Mouse (Mus musculus): ENCODE measurements around the gene Ccdc163. TPM values are rescaled to one million over a fixed set of nuclear protein-coding genes. Genes with fewer than 3 reads are reported as not detected.

The Ccdc163 gene
- polyA plus RNA-seq, 1 experiment: 15.9 TPM

DNA sequence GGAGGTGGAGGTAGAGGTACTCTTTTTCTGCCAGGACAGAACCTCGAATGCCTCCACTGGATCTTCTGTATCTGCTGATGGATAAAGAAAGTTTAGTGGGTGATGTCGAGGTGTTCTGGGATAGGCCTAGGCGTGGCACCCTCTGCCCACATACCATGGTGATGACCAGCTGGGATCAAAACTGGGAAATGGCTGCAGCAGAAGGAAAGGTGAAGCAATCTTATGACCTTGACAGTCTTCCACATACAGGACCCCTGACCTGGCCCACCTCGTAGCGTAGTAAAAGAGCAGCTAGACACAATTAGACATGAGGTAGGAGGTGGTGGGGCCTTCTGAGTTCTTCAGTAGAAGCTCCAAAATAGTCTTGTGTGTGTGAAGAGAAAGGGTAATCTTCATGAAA, 55.7 kb downstream of the Ccdc163 start:
- WGBS: 87% methylated on average over 5 of the region's 5 CpGs
- DNase-seq (ENCODE audit: low read depth in 1 of 2, low spot score in 2 of 2): no peak
- TF ChIP-seq POLR2A (IDR thresholded peaks at IDR 0.05; ENCODE audit: low read depth, low read length): no peak
- no peak for TF ChIP-seq CTCF (IDR thresholded peaks at IDR 0.05; ENCODE audit: extremely low read depth, insufficient read depth, insufficient read length, insufficient replicate concordance)

DNA sequence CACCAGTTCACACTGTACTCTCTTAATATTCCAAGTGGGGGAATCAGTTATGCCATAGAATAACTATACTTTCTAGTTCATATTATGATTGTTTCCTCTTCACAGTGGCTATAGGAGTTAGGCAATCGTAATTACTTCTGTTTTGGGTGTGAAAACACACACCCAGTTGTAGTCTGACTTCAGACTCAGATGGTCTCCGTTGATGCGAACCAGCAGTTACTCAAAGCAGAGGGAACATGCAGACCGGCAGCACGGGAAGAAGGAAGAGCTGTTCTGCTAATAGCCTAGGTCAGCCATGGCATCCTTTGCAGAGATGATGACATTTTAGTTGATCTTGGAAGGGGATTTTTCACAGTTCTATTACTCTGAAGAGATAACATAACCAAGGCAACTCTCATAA, 60.2 kb downstream of the Ccdc163 start:
- Histone ChIP-seq H3K36me3 (ENCODE audit: control insufficient read depth, insufficient read depth, low read length) (peaks cover 1% of the 10 kb centered on the region; the same call in 1 of the 2 replicates), H3K27ac (ENCODE audit: insufficient read depth, low read length) (no peak overlapping the region), H3K4me1 (ENCODE audit: control insufficient read depth, insufficient read depth, insufficient read length) (no peaks in the 10 kb centered on the region), H3K4me3 (ENCODE audit: extremely low read depth, insufficient read depth, insufficient read length) (no peak overlapping the region), H3K27me3 (ENCODE audit: control insufficient read depth, insufficient read depth, low read length) (no peaks in the 10 kb centered on the region)
- TF ChIP-seq CTCF (IDR thresholded peaks at IDR 0.05; ENCODE audit: extremely low read depth, insufficient read depth, insufficient read length, insufficient replicate concordance) (no peak), POLR2A (IDR thresholded peaks at IDR 0.05; ENCODE audit: low read depth, low read length) (no peak)
- DNase-seq (ENCODE audit: low read depth in 1 of 2, low spot score in 2 of 2): no peak
- 85% methylated on average over 5 of the region's 5 CpGs for WGBS

More for the DNA sequence above, 55.7 kb downstream of the Ccdc163 start:
- H3K4me3 ChIP-seq (ENCODE audit: extremely low read depth, insufficient read depth, insufficient read length): no peak overlapping the region
- no peaks in the 10 kb centered on the region for H3K4me1 ChIP-seq (ENCODE audit: control insufficient read depth, insufficient read depth, insufficient read length)
- no peak overlapping the region for H3K27ac ChIP-seq (ENCODE audit: insufficient read depth, low read length)
- H3K27me3 ChIP-seq (ENCODE audit: control insufficient read depth, insufficient read depth, low read length): no peaks in the 10 kb centered on the region
- no peaks in the 10 kb centered on the region for H3K36me3 ChIP-seq (ENCODE audit: control insufficient read depth, insufficient read depth, low read length)

DNA sequence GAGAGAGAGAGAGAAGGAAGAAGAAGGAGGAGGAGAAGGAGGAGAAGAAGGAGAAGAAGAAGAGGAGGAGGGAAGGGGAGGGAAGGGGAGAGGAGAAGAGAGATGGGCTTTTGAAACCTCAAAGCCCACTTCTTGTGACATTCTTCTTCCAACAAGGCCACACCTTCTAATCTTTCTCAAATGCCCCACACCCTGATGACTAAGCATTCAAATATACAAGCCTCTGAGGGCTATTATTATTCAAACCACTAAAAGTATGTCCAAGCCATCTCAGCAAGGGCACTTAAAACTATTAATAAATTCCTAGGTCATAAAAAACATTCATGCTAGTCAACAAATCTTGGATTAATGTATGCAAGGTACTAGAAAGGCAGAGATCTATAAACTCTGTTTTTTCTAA, 60.8 kb downstream of the Ccdc163 start:
- DNase-seq (ENCODE audit: low read depth in 1 of 2, low spot score in 2 of 2): no peak
- Histone ChIP-seq H3K4me1 (ENCODE audit: control insufficient read depth, insufficient read depth, insufficient read length) (no peaks in the 10 kb centered on the region), H3K4me3 (ENCODE audit: extremely low read depth, insufficient read depth, insufficient read length) (no peak overlapping the region), H3K27me3 (ENCODE audit: control insufficient read depth, insufficient read depth, low read length) (no peaks in the 10 kb centered on the region), H3K36me3 (ENCODE audit: control insufficient read depth, insufficient read depth, low read length) (peaks cover 1% of the 10 kb centered on the region; the same call in 1 of the 2 replicates), H3K27ac (ENCODE audit: insufficient read depth, low read length) (no peak overlapping the region)
- TF ChIP-seq CTCF (IDR thresholded peaks at IDR 0.05; ENCODE audit: extremely low read depth, insufficient read depth, insufficient read length, insufficient replicate concordance) (no peak), POLR2A (IDR thresholded peaks at IDR 0.05; ENCODE audit: low read depth, low read length) (no peak)

DNA sequence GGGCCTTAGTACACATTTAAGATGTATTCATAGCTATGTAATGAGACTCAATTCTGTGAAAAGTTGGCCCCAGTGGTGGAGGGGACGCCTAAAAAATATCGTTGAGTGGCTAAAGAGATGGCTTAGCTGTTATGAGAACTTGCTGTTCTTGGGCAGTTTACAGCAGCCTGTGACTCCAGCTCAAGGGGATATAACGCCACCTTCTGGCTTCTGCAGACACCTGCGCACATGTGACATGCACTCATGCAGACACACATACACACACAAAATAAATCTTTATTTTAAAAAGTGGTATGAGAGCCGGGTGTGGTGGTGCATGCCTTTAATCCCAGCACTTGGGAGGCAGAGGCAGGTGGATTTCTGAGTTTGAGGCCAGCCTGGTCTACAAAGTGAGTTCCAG, 68.1 kb downstream of the Ccdc163 start:
- TF ChIP-seq POLR2A (IDR thresholded peaks at IDR 0.05; ENCODE audit: low read depth, low read length) (no peak), CTCF (IDR thresholded peaks at IDR 0.05; ENCODE audit: extremely low read depth, insufficient read depth, insufficient read length, insufficient replicate concordance) (no peak)
- Histone ChIP-seq H3K36me3 (ENCODE audit: control insufficient read depth, insufficient read depth, low read length) (peaks cover 1% of the 10 kb centered on the region; the same call in 1 of the 2 replicates), H3K27me3 (ENCODE audit: control insufficient read depth, insufficient read depth, low read length) (no peaks in the 10 kb centered on the region), H3K4me3 (ENCODE audit: extremely low read depth, insufficient read depth, insufficient read length) (no peak overlapping the region), H3K4me1 (ENCODE audit: control insufficient read depth, insufficient read depth, insufficient read length) (no peaks in the 10 kb centered on the region), H3K27ac (ENCODE audit: insufficient read depth, low read length) (no peak overlapping the region)
- 88% methylated on average over 5 of the region's 5 CpGs for WGBS
- DNase-seq (ENCODE audit: low read depth in 1 of 2, low spot score in 2 of 2): no peak

DNA sequence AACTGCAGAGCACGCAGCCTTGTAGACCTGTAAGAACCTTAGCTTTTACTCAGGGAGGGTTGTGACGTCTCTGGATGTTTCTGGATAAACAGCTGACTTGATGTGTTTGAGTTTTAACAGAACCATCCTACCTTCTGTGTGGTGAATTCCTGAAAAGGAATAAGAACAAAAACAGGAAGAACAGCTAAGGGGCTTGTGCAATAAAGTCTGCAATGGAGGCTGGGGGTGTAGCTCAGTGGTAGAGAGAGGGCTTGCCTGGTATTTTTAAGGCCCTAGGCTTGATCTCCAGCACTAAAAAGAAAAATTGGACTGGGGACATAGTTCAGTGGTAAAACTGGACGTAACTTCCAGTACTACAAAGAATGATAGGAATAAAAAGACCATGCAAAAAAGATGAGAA, 68.8 kb downstream of the Ccdc163 start:
- DNase-seq (ENCODE audit: low read depth in 1 of 2, low spot score in 2 of 2): no peak
- Histone ChIP-seq H3K27me3 (ENCODE audit: control insufficient read depth, insufficient read depth, low read length) (no peaks in the 10 kb centered on the region), H3K36me3 (ENCODE audit: control insufficient read depth, insufficient read depth, low read length) (no peaks in the 10 kb centered on the region; the same call in 1 of the 2 replicates), H3K4me1 (ENCODE audit: control insufficient read depth, insufficient read depth, insufficient read length) (no peaks in the 10 kb centered on the region), H3K27ac (ENCODE audit: insufficient read depth, low read length) (no peak overlapping the region), H3K4me3 (ENCODE audit: extremely low read depth, insufficient read depth, insufficient read length) (no peak overlapping the region)
- 90% methylated on average over 3 of the region's 3 CpGs for WGBS
- no peak for TF ChIP-seq POLR2A (IDR thresholded peaks at IDR 0.05; ENCODE audit: low read depth, low read length)
- TF ChIP-seq CTCF (IDR thresholded peaks at IDR 0.05; ENCODE audit: extremely low read depth, insufficient read depth, insufficient read length, insufficient replicate concordance): no peak

DNA sequence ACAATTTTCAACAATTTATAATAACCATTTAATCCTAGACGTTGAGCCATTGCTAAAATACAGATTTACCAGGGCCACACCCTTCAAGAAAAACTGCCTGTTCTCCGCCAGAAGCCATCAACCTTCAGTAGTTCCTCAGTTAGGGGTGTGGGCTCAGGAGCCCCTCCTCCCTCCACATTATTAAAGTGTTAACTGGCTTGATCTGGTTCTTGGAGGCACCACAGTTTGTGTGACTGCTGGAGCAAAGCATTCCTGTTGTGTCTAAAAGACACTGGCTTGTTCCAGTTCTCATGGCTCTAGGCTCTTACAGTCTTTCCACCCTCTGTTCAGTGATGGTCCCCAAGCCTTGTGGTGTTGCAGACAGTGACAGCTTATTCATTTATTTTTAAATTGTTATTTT, 72.2 kb downstream of the Ccdc163 start:
- H3K36me3 ChIP-seq (ENCODE audit: control insufficient read depth, insufficient read depth, low read length): no peaks in the 10 kb centered on the region
- H3K4me1 ChIP-seq (ENCODE audit: control insufficient read depth, insufficient read depth, insufficient read length): no peaks in the 10 kb centered on the region
- TF ChIP-seq CTCF (IDR thresholded peaks at IDR 0.05; ENCODE audit: extremely low read depth, insufficient read depth, insufficient read length, insufficient replicate concordance): no peak
- TF ChIP-seq POLR2A (IDR thresholded peaks at IDR 0.05; ENCODE audit: low read depth, low read length): no peak
- H3K27me3 ChIP-seq (ENCODE audit: control insufficient read depth, insufficient read depth, low read length): no peaks in the 10 kb centered on the region
- H3K4me3 ChIP-seq (ENCODE audit: extremely low read depth, insufficient read depth, insufficient read length): no peak overlapping the region
- DNase-seq (ENCODE audit: low read depth in 1 of 2, low spot score in 2 of 2): no peak
- no peak overlapping the region for H3K27ac ChIP-seq (ENCODE audit: insufficient read depth, low read length)
- 88% methylated on average over 2 of the region's 2 CpGs for WGBS

DNA sequence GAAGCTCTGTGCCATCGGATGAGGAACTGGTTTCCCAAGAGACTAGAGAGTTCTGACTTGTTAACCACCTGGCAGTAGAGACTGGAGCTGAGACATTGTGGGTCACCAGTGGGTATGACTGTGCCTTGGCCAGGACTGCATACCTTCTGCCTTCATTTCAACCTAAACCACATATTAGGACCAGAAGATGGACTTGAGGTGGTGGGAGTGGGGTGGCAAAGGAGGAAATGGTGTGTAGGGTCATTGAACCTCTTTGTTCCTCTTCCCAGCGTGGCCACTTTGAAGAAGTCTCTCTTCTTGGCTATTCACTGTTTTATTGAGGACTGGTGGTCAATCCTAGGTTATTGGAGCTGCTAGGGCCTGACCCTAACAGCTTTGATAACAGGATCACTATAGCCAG, 73.1 kb downstream of the Ccdc163 start:
- DNase-seq (ENCODE audit: low read depth in 1 of 2, low spot score in 2 of 2): no peak
- H3K27ac ChIP-seq (ENCODE audit: insufficient read depth, low read length): no peak overlapping the region
- WGBS: 43% methylated on average over 2 of the region's 2 CpGs

More for the DNA sequence above, 73.1 kb downstream of the Ccdc163 start:
- Histone ChIP-seq H3K27me3 (ENCODE audit: control insufficient read depth, insufficient read depth, low read length) (no peaks in the 10 kb centered on the region), H3K36me3 (ENCODE audit: control insufficient read depth, insufficient read depth, low read length) (no peaks in the 10 kb centered on the region), H3K4me1 (ENCODE audit: control insufficient read depth, insufficient read depth, insufficient read length) (no peaks in the 10 kb centered on the region), H3K4me3 (ENCODE audit: extremely low read depth, insufficient read depth, insufficient read length) (no peak overlapping the region)
- TF ChIP-seq CTCF (IDR thresholded peaks at IDR 0.05; ENCODE audit: extremely low read depth, insufficient read depth, insufficient read length, insufficient replicate concordance) (no peak), POLR2A (IDR thresholded peaks at IDR 0.05; ENCODE audit: low read depth, low read length) (no peak)

Data from spleen, adult 2 months (tissue).